Mouse (Mus musculus): ENCODE data around the gene Gm27179. TPM values are rescaled to one million over a fixed set of nuclear protein-coding genes. Genes with fewer than 3 reads are reported as not detected.
"Not testable (repeated sequence)": the region's sequence is repeated elsewhere in the genome, so short reads cannot be mapped to it uniquely, and the experiment has no call there.

The Gm27179 gene
- total RNA-seq (2021), result under 1 TPM in 1 of 2 experiments, not detected in 1; 0.07 TPM

DNA sequence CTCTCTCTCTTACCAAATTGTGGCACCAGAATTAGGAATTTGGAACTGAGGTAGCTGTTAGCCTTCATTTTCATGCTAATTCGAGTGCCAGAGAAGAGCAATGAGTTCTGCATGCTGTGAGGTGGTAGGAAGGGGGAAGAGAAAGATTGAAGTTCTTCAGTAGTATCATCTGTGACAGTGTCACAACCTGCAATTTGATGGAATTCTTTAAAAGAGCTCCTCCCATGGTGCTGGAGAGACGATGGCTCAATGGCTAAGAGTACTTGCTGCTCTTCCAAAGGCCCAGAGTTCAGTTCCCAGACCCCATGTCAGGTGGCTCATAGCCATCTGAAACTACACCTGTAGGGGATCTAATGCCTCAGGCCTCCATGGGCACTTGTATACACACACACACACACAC, at the start of gene Gm27179:
Gene Gm27179 (minus strand): TSS at position 101 of the 400 bp plus-strand sequence.
- DNase-seq; intact Hi-C loops (cut with DNase I): not testable (repeated sequence)

DNA sequence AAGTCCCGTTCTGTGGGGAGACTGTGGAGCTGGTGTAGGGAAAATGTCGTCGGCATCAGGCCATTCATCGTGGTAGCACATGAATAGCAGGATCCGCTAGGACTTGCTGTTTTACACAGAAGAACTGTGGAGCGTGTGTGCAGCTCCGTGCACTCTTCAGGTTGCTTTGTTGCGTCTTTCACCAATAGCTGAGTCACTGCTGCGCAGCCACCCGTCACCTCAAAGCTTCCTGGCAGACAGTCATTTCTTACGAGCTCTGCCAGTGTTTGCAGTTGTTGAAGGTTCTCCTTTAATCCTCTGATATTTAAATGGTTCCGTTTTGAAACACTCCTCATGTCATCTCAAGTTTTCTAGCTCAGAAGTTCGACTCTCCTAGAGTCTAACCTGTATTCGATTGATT, 45.2 kb upstream of the Gm27179 start:
- intact Hi-C loops (cut with DNase I); DNase-seq: not testable (repeated sequence)

DNA sequence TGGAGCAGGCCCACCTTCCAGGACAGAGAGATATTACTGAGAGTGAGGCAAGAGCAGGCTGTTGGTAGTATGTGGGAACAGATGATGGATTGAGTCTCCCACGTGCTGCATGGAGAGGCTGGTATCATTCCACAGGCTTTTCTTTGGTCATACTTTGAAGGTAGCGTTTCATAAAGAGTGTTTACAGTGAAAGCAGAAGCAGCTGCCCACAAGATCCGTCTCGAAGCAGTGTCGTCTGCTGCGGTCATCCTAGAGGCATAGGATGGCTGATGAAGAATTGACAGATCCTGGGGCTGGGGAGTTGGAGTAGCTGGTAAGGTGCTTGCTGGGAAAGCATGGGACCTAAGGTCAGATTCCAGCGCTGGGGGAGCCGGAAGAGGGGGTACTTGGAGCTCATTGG, 44.5 kb upstream of the Gm27179 start:
- intact Hi-C loops (cut with DNase I); DNase-seq: not testable (repeated sequence)

DNA sequence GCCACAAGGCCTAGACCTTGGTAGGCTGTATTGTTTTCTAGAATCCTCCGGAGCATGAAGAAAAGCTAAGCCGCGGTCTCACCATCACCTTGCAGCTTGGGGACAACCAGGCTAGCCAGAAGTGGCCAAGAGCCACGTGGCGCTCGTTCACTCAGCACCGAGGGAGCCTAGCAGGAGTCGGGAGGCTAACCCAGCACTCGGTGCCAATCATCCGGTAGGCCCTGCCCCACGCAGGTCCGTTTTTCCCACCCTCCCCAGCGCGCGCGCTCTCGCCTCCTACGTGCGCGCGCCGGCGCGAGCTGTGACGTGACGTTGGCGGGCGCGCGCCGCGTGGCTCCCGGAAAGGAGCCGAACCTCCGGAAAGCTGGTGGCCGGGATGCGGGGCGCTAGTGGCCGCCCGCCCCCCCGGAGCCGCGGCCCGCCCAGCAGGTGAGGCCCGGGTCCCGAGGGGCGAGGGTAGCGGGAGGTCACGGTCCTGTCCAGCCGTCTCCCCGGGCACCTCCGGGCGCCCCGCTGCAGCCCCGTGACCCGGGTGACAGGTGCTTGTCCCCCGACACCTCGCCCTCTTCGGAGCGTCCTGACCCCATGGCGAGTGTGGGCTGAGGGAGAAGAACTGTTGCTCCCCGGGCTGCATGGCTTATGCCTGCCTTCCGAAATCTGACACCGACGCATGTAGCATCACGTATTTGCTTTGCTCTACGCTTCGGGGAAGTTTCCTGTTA, 42.9 kb upstream of the Gm27179 start, which contains the start of gene Entpd4b:
Gene Entpd4b (plus strand): TSS at position 315 of the 722 bp plus-strand sequence.
- DNase-seq; intact Hi-C loops (cut with DNase I): not testable (repeated sequence)

DNA sequence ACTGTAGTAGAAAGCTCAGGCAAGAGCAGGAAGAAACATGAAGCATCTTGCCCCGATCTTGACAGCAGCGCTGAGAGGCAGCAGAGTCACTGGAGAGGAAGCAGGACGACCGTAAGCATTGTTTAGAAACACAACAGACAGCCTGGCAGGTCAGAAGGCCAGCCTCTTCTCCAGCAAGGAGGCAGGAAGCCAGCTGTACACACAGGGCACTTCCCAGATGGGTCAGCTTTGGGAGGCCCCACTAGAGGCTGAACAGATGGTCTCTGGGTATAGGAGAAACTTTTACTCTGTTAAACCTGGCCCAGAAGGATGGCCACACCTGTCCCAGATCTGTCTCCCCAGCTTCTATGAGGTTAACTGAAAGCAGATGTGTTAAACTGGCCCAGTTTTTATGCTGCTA, 35.0 kb upstream of the Gm27179 start:
- DNase-seq; intact Hi-C loops (cut with DNase I): not testable (repeated sequence)

DNA sequence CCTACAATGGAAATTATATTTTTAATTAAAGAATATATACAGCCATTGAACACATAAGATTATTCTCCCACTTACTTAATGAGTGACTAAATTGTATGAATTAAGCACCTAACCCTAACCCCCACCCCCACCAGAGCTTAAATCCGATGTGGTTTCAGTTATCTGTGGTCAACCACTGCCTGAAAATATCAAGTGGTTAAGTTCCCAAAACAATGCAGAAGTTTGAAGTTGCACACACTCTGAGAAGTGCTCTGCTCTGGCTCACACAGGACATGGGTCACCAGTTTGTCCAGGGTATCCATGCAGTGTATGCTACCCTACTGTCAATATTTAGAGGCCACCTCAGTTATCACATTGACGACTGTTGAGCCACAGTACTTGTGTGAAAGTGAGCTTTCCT, 32.7 kb upstream of the Gm27179 start:
- DNase-seq; intact Hi-C loops (cut with DNase I): not testable (repeated sequence)

DNA sequence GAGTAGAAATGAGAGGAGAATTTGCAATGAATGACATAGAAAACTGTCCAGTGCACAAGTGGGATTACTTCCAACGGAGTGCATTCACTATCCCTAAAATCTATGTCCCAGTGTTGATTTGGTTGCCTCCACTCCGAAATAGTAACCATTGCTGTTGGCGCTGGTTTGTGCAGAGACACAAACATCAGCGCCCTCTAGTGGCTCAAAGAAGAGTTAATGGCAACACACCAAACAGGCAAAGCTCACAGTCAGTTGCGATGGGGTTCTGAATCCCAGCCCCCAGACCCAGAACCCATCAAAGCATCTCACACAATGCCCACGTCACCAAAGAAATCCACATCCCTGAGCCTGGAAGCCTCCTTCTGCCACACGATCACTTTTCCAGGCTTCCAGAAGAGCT, 31.7 kb upstream of the Gm27179 start:
- intact Hi-C loops (cut with DNase I); DNase-seq: not testable (repeated sequence)

DNA sequence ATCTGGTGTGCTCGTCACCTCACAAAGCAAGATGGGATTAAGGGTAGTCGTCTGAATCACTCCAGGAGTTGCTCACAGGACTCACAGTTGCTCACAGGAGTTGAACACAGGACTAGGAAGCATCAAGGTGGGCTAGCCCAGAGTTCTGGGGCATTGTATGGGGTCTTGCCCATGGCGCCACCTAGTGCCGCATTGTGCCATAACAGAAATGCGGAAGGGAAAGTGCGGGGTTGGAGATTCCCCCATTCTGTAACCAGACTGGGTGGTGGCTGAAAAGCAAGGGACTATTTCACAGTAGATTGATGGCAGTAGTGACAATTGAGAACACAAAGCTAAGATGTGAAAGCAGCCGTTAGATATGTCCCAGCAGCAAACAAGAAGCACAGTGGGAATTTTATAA, 30.3 kb upstream of the Gm27179 start:
- not testable (repeated sequence) for DNase-seq

DNA sequence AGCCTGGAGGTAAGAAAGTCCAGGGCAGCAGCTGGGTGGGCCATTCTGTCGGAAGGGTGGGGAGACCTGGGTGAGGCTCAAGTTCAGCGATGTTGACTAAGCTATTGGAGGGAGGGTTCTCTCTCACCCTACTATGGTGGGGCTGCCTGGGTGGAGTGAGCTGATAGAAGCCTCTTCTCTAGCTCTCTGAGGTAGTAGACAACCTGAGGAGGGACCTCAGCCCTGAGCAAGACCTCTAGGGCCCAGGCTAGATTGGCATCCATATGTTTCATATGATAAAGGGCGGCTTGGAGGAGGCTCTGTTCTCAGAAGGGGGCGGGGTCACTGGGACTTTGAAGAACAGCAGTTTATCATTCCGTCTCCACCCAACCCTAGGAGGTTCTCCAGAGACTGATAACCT, 27.8 kb upstream of the Gm27179 start:
- intact Hi-C loops (cut with DNase I); DNase-seq: not testable (repeated sequence)

More for the DNA sequence above, 30.3 kb upstream of the Gm27179 start:
- intact Hi-C loops (cut with DNase I), result not testable (repeated sequence)

DNA sequence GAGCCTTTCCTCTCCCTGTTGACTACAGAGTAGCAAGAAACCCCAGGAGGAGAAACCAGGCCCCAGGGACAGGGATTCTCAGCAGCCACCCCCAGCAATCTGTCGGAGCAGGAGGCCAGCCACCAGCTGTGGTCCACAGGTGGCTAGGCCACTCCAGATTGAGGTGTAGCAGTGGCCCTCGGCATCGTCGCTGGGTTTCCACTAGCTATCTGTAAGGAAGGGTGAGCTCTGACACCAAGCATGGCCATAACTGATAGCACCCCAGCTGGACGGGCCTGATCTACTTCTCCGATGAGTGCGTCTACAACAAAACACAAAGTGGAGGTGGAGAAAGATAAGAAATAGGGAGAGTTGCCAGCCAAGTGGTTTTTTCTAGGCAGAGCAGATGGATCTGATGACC, 24.2 kb upstream of the Gm27179 start:
- DNase-seq; intact Hi-C loops (cut with DNase I): not testable (repeated sequence)

DNA sequence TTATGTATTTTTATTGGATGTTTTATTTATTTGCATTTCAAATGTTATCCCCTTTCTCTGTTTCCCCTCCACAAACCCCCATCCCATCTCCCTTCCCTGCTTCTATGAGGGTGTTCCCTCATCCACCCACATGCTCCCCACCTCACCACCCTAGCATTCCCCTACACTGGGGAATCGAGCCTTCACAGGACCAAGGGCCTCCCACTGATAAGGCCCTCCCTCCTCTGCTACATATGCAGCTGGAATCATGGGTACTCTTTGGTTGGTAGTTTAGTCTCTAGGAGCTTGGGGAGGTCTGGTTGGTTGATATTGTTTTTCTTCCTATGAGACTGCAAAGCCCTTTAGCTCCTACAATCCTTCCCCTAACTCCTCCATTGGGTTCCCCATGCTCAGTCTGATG, 13.9 kb upstream of the Gm27179 start:
- not testable (repeated sequence) for DNase-seq

DNA sequence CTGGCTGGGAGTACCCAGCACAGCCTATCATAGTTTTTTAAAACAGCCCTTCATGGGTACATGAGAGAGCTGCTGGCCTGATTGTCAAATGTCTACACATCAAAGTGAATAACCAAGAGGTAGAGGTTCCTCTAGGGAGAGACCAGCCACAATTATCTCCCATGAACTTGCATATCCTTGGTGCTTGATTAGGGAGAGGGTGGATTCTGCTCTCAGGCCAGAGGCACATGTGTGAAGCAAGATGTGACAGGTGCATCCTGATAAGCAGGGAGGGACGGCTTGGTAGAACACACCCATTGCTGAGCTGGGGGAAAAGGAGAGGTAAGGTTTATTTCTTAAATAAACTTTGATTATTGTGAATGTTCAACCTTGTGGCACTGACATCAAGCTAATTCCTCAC, 10.7 kb upstream of the Gm27179 start:
- intact Hi-C loops (cut with DNase I); DNase-seq: not testable (repeated sequence)

More for the DNA sequence above, 13.9 kb upstream of the Gm27179 start:
- intact Hi-C loops (cut with DNase I), result not testable (repeated sequence)

DNA sequence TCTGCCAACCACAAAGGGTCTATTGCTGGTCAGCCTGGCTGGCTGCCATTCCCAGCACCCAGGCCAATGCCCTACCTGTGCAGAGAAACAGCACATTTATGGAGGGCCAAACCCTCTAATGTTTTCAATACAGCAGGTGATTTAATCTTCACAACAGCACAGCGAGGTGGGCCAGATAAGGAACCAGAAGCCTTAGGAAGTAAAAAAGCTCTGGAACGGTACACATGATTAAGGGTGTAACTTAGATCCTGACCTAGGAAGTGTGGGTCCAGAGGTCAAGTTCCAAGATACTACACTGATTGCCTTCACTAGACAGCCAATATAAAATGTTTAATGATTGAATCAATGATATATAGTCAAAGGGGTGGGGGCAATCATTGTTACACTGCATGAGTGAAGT, 8.5 kb upstream of the Gm27179 start:
- DNase-seq; intact Hi-C loops (cut with DNase I): not testable (repeated sequence)

DNA sequence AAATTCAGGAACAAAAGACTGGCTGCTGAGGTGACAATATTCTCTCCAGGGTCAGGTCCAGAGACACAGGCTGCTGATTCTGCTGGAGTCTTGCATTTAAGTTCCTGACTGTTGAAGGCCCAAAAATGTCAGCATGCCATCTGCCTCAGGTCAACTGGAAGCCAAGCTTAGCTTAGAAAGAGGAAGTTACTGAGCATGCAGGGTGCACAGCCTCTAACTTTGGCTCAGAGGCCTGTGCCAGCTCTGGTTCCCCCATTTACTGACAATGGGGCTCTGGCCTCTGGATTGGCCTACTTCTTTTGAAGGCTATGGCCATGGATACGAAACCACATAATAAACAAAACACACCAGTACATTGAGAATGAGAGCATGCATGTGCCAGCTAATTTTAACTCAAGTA, 5.3 kb downstream of the Gm27179 start:
- intact Hi-C loops (cut with DNase I); DNase-seq: not testable (repeated sequence)

DNA sequence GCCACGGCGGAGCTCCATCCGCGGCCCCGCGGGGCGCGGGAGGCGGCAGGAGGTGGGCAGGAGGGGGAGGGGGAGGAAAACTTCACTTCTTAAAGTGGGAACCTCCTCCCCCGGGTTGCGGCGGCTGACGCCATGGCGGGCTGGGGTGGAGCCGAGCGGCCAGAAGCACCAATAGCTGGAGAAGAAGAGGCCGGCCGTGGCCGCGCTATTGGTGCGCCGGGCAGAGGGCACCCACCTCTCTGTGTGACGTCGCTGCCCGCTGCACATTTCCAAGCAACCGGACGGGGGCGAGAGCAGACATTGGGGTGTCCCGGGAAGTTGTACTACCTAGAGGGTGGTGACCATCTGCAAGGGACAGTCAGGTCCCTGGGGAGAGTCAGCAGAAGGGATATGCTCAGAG, 9.2 kb downstream of the Gm27179 start, which contains the start of gene Gm16867:
Gene Gm16867 (minus strand): TSS at position 189 of the 400 bp plus-strand sequence.
- intact Hi-C loops (cut with DNase I); DNase-seq: not testable (repeated sequence)

DNA sequence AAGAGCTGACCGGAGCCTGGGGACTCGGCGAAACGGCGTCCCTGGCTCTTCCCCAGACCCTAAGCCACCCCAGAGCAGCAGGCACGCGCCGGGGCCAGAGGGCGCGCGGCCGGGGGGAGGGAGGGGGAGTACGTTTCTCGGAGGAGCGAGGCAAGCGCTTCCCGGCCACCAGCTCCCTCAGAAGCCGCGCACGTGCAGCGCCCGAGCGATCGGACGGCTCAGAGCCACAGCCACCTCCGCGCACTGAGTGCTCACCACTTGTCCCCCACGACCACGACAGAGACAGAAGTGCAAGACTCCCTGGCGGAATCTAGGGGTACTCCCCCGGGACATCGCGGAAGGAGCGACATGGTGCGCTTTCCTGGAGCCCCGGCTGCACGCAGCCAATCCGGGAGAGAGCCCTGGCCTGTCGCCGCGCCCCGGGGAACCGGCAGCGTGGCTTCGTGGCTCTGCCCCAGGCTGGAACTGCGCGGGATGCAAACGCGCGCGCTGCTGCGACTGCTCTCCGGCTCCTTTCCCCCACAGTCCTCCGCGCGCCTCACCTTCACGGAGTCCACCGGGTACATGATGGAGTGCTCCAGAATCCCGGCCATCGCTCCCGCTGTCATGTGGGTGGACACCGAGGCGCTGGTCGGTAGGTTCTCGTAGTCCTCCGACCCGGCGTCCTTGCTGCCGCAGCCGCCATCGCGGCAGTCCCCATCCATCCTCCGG, 9.8 kb downstream of the Gm27179 start:
- intact Hi-C loops (cut with DNase I); DNase-seq: not testable (repeated sequence)

DNA sequence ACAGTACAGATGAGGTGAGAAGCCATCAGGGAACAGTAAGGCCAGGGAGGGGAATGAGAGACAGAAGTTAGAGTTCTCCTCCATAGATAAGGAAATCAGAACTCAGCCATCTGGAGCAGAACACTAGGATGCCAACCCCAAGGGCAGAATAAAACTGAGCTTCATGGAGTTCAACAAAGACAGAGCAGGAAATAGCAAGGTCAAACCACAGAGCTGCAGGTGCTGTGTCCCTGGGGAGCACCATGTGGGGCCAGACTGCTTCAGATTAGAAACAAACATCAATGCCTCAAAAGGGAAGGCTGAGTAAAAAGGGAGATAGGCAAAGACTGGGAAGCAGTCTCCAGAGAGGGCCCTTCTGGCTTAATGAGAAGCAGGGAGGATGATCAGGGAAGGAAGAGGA, 16.1 kb downstream of the Gm27179 start:
- intact Hi-C loops (cut with DNase I); DNase-seq: not testable (repeated sequence)

DNA sequence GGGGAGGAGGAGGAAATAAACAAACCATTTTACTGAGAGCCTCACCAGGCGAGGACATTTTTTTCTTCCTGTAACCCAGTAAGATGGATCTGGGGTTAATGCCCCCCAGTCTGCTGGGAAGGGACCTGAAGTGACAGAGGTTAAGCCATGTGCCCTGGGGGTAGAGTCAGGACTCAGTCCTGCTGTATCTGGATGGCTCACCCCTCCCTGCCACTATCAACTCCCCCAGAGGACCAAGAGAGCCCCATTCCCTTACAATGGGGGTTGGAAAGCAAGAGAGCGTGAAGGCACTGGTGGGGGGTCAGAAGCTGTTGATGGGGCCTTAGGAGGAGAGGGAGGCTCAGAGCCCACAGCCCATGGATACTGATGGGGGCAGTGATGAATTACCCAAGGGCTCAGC, 17.4 kb downstream of the Gm27179 start:
- intact Hi-C loops (cut with DNase I); DNase-seq: not testable (repeated sequence)

DNA sequence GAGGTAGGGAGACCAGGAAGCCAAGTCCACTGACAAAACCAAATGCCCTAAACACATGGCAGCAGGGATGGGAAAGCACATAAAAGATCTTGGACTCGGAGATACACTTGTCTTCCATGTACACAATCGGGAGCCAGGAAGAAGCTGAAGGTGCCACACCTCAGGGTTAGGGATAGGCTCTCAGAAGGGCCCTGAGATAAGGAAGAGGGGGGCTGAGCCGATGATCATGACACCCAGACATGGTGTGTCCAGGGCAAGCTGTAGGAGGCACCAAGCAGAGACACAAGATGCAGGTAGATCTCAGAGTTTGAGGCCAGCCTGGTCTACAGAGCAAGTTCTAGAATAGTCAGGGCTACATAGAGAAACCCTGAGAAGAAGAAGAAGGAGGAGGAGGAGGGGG, 17.8 kb downstream of the Gm27179 start:
- DNase-seq; intact Hi-C loops (cut with DNase I): not testable (repeated sequence)

DNA sequence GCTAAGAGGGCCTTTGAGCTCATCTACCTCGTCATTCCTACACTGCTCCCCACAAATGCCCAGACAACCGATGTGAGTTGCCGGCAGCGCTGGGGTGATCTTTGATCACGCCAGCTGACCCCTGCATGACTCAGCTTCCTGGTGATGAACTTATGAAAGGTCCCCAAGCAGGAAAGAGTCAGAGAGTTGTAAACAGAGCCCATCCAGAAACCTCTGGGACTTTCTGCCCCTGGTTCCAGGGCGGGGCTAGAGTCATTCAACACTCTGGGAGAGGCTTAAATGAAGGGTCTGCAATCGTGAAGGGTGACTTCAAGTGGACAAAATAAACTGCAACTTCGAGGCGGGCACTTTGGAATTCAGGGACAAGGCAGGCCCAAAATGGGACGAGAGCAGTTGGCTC, 24.3 kb downstream of the Gm27179 start:
- intact Hi-C loops (cut with DNase I); DNase-seq: not testable (repeated sequence)

DNA sequence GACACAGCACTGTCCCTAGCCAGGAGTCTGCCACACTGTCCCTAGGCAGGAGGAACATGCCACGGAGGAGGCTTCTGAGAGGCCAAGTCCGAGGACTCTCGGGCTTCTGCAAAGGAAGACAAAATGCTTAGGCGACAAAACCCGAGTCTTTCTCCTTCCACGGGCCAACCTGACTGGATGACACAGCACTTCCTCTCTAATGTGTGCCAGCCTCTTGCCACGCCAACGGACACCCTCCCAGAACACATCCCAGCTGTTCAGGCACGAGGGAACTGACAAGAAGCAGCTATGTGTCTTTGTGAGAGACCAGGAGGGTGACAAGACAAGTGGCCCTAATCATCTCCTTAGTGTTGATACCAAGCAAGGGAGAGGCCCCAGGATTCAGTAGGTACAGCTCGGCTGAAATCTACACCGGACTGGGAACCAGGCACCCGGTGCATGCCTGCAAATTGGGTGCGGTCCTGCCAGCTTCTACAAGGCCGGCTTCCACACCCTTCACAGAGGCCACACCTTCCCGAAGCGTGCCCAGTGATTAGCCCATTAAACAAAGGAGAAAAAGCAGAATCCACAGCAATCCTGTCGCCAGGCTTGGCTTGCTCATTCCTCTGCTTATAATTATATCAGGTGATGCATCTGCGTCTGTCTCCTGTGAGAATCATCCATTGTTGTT, 26.7 kb downstream of the Gm27179 start:
- DNase-seq; intact Hi-C loops (cut with DNase I): not testable (repeated sequence)

Data from heart, postnatal 10 days (tissue).